ENCODE assay signal across 22 mouse cellular contexts in genomic region chr1:192478176-192478575, GRCm38 (mm10).
DNase-seq lines count a peak whose midpoint lies in the region; ATAC-seq lines count a peak whose summit lies in the region.
"Had no signal": no experiment of that assay in that cellular context is flagged by ENCODE, and none has a peak within 500 bp of the region (broad histone marks: within the 10 kb centered on the region; RNA-seq: fewer than 3 reads in every experiment).

No protein-coding gene starts in this region.

- peak overlapping the region; percentile 58; the same call in 1 of the 2 replicates for H3K27ac ChIP-seq in heart, embryonic 15.5 days
- H3K27ac ChIP-seq in midbrain, embryonic 14.5 days (replicated peaks; ENCODE audit: low read depth, low read length): no peak overlapping the region
- no peak overlapping the region for H3K27ac ChIP-seq in midbrain, embryonic 11.5 days (ENCODE audit: low read depth, low read length)
- H3K27ac ChIP-seq: embryonic facial prominence, embryonic 12.5 days; forebrain, embryonic 13.5 days; hindbrain, embryonic 10.5 days; hindbrain, embryonic 14.5 days; intestine, embryonic 15.5 days had no signal

- H3K4me1 ChIP-seq in heart, embryonic 15.5 days (replicated peaks): peaks cover 15% of the 10 kb centered on the region
- no peaks in the 10 kb centered on the region for H3K4me1 ChIP-seq in midbrain, embryonic 14.5 days (ENCODE audit: control insufficient read depth, insufficient read depth, low read length)
- H3K4me1 ChIP-seq in midbrain, embryonic 11.5 days (ENCODE audit: control insufficient read depth, insufficient read depth, low read length): no peaks in the 10 kb centered on the region
- H3K4me1 ChIP-seq: embryonic facial prominence, embryonic 12.5 days; forebrain, embryonic 13.5 days; hindbrain, embryonic 10.5 days; intestine, embryonic 15.5 days had no signal

- no peak for DNase-seq in heart, postnatal 14 days
- DNase-seq in midbrain, embryonic 14.5 days: peak; percentile 33
- DNase-seq in midbrain, embryonic 11.5 days (ENCODE audit: low spot score, missing footprints): no peak
- peak; percentile 42 for DNase-seq in 416B (ENCODE audit: low read depth)
- peak; percentile 41 for DNase-seq in brain, adult 2 months (ENCODE audit: low read depth, low spot score)
- DNase-seq in cerebellum, adult 11-12 months: no peak
- DNase-seq: adrenal gland, adult 2 months; adrenal gland, postnatal 25 days; cerebellum, adult 11 months; cerebellum, adult 9-10 months; forebrain, postnatal 0 days; gastrocnemius, postnatal 25 days had no signal

- H3K4me3 ChIP-seq in heart, embryonic 15.5 days: no peak overlapping the region
- H3K4me3 ChIP-seq in midbrain, embryonic 14.5 days (replicated peaks; ENCODE audit: low read depth, low read length): no peak overlapping the region
- H3K4me3 ChIP-seq in midbrain, embryonic 11.5 days (ENCODE audit: low read depth, low read length): no peak overlapping the region
- H3K4me3 ChIP-seq: embryonic facial prominence, embryonic 12.5 days; forebrain, embryonic 13.5 days; heart, embryonic 12.5 days; hindbrain, embryonic 10.5 days; intestine, embryonic 15.5 days had no signal

- ATAC-seq in heart, embryonic 15.5 days (replicated peaks; ENCODE audit: insufficient number of reproducible peaks, insufficient read depth, low FRiP score, low read depth): no peak
- ATAC-seq in midbrain, embryonic 14.5 days (ENCODE audit: low FRiP score, low TSS enrichment): no peak
- ATAC-seq in midbrain, embryonic 11.5 days (ENCODE audit: low FRiP score): no peak
- ATAC-seq in erythroblast, adult 5-6 weeks (replicated peaks; ENCODE audit: low FRiP score, poor library complexity, severe bottlenecking): no peak
- ATAC-seq: activated CD4-positive, CD25-positive, alpha-beta regulatory T cell, adult 4 months; forebrain, embryonic 13.5 days; forebrain, postnatal 0 days; intestine, embryonic 15.5 days; Patski had no signal

- no peaks in the 10 kb centered on the region for H3K27me3 ChIP-seq in heart, embryonic 15.5 days
- H3K27me3 ChIP-seq in midbrain, embryonic 14.5 days (ENCODE audit: control insufficient read depth, insufficient read depth, low read length): no peaks in the 10 kb centered on the region
- no peaks in the 10 kb centered on the region for H3K27me3 ChIP-seq in midbrain, embryonic 11.5 days (ENCODE audit: control insufficient read depth, insufficient read depth, low read length)
- H3K27me3 ChIP-seq: embryonic facial prominence, embryonic 12.5 days; forebrain, embryonic 13.5 days; heart, embryonic 12.5 days; intestine, embryonic 15.5 days; Patski had no signal

- no peaks in the 10 kb centered on the region for H3K9me3 ChIP-seq in heart, embryonic 15.5 days (replicated peaks)
- H3K9me3 ChIP-seq in midbrain, embryonic 14.5 days (ENCODE audit: control insufficient read depth, low read length): no peaks in the 10 kb centered on the region
- no peaks in the 10 kb centered on the region for H3K9me3 ChIP-seq in midbrain, embryonic 11.5 days (ENCODE audit: control insufficient read depth, low read length)
- H3K9me3 ChIP-seq: embryonic facial prominence, embryonic 12.5 days; forebrain, embryonic 13.5 days; heart, embryonic 12.5 days; hindbrain, embryonic 10.5 days; intestine, embryonic 15.5 days had no signal

- 53% methylated on average over 5 of the region's 5 CpGs for WGBS in heart, embryonic 15.5 days
- 73% methylated on average over 5 of the region's 5 CpGs for WGBS in midbrain, embryonic 14.5 days
- 85% methylated on average over 5 of the region's 5 CpGs for WGBS in midbrain, embryonic 11.5 days

- H3K9ac ChIP-seq in heart, embryonic 15.5 days: no peak overlapping the region
- H3K9ac ChIP-seq in midbrain, embryonic 14.5 days (replicated peaks; ENCODE audit: low read length): no peak overlapping the region
- no peak overlapping the region for H3K9ac ChIP-seq in midbrain, embryonic 11.5 days (ENCODE audit: low read length)
- H3K9ac ChIP-seq: embryonic facial prominence, embryonic 12.5 days; forebrain, embryonic 13.5 days; forebrain, postnatal 0 days; heart, embryonic 12.5 days; hindbrain, embryonic 14.5 days; intestine, embryonic 15.5 days had no signal

- no peaks in the 10 kb centered on the region for H3K36me3 ChIP-seq in heart, embryonic 15.5 days
- no peaks in the 10 kb centered on the region for H3K36me3 ChIP-seq in midbrain, embryonic 14.5 days (ENCODE audit: control insufficient read depth, insufficient read depth, low read length)
- no peaks in the 10 kb centered on the region for H3K36me3 ChIP-seq in midbrain, embryonic 11.5 days (ENCODE audit: control insufficient read depth, insufficient read depth, low read length)
- H3K36me3 ChIP-seq: embryonic facial prominence, embryonic 12.5 days; heart, embryonic 12.5 days; hindbrain, embryonic 10.5 days; intestine, embryonic 15.5 days had no signal

- intact Hi-C loops in heart, postnatal 14 days (cut with DNase I): no loop called here

- no peak overlapping the region for H3K4me2 ChIP-seq in heart, embryonic 15.5 days
- no peak overlapping the region for H3K4me2 ChIP-seq in midbrain, embryonic 14.5 days (ENCODE audit: low read length)
- H3K4me2 ChIP-seq in midbrain, embryonic 11.5 days: no peak overlapping the region
- H3K4me2 ChIP-seq: embryonic facial prominence, embryonic 12.5 days; forebrain, embryonic 13.5 days; heart, embryonic 12.5 days; hindbrain, embryonic 14.5 days; intestine, embryonic 15.5 days had no signal

Comparison
In these comparisons a context has a peak if more than half of its experiments do, and no peak if none do; other contexts are left out.
1. DNase-seq: peak in midbrain, embryonic 14.5 days (single experiment), 416B (single experiment) and brain, adult 2 months (single experiment); none in heart, postnatal 14 days (0 of 2), midbrain, embryonic 11.5 days (single experiment) and cerebellum, adult 11-12 months (single experiment).